Mouse (Mus musculus) lung, embryonic 14.5 days (tissue): ENCODE results near the gene Pde4a. TPM values are rescaled to one million over a fixed set of nuclear protein-coding genes. Genes with fewer than 3 reads are reported as not detected.
A peak's percentile ranks its signal among the peaks of the same experiment; 100 is the strongest.

Experiments
- ATAC-seq: fragments of 200-750 bp; cut with Nextera tagmentation; 2 replicates; pipeline ENCODE4 v1.8.0; 2017; ENCODE audit warnings: mild to moderate bottlenecking, moderate TSS enrichment, moderate library complexity; ENCODE audit not compliant: insufficient read depth
- DNase-seq: peaks from one replicate; pipeline ENCODE4 v3.0.0-alpha.2; 2015
- H3K27ac ChIP-seq: fragments of 300-500 bp; sonication (generic); 2 replicates; pipeline ENCODE4 v1.5.1; 2014; ENCODE audit warnings: low read depth, mild to moderate bottlenecking, moderate library complexity
- H3K27me3 ChIP-seq: fragments of 300-500 bp; sonication (generic); 2 replicates; pipeline ENCODE4 v1.6.1; 2014; ENCODE audit warnings: low read length, control low read depth; ENCODE audit not compliant: insufficient read depth
- H3K36me3 ChIP-seq: fragments of 300-500 bp; sonication (generic); 2 replicates; pipeline ENCODE4 v1.6.1; 2014; ENCODE audit warnings: control low read depth; ENCODE audit not compliant: insufficient read depth
- H3K4me1 ChIP-seq: fragments of 300-500 bp; sonication (generic); 2 replicates; pipeline ENCODE4 v1.6.1; 2014; ENCODE audit warnings: antibody characterized with exemption, control low read depth; ENCODE audit not compliant: insufficient read depth
- H3K4me2 ChIP-seq: fragments of 300-500 bp; sonication (generic); 2 replicates; pipeline ENCODE4 v1.6.1; 2014; ENCODE audit warnings: mild to moderate bottlenecking
- H3K4me3 ChIP-seq: fragments of 300-500 bp; sonication (generic); 2 replicates; pipeline ENCODE4 v1.5.1; 2014; ENCODE audit warnings: low read depth, low read length
- H3K9ac ChIP-seq: fragments of 300-500 bp; sonication (generic); 2 replicates; pipeline ENCODE4 v1.6.1; 2014
- H3K9me3 ChIP-seq: fragments of 300-500 bp; sonication (generic); 2 replicates; pipeline ENCODE4 v1.6.1; 2016; ENCODE audit warnings: low read depth, low read length, control low read depth
- CTCF ChIP-seq: IDR thresholded peaks from 2 replicates; pipeline ENCODE4 v1.5.1; 2016; ENCODE audit warnings: antibody characterized with exemption, low read depth
- WGBS: fragments of 180-500 bp; shearing (Covaris S2); extraction: QIAGEN DNeasy Blood & Tissue Kit; methylation state at CpG from one replicate; pipeline ENCODE4 v1.1.7; 2014; 5-methylcytosine and 5-hydroxymethylcytosine counted together
- polyA plus RNA-seq: library from polyadenylated mRNA; unstranded; fragments of >200 nt; fragmentation: Nextera tagmentation; extraction: Ambion mirVana; gene quantifications from 2 replicates; pipeline ENCODE4 v1.2.1, GENCODE M21; 2014

The Pde4a gene
- polyA plus RNA-seq, 1 experiment from 2014 or later = 8.4 TPM

GRCm38 (mm10) chr9:21136401-21136800, 29.1 kb upstream of the Pde4a start:
- DNase-seq = no peak
- Histone ChIP-seq H3K9ac (no peak overlapping the region), H3K9me3 (no peaks in the 10 kb centered on the region), H3K27me3 (no peaks in the 10 kb centered on the region), H3K4me3 (no peak overlapping the region), H3K27ac (no peak overlapping the region), H3K4me2 (no peak overlapping the region), H3K36me3 (peaks cover 42% of the 10 kb centered on the region), H3K4me1 (no peaks in the 10 kb centered on the region)
- ATAC-seq = no peak
- 78% methylated on average over 6 of the region's 6 CpGs for WGBS
- no peak for TF ChIP-seq CTCF

- peaks cover 50% of the 10 kb centered on the region for H3K36me3 ChIP-seq
- ATAC-seq (no peak), DNase-seq (peak; percentile 85)
- TF ChIP-seq CTCF = peak; percentile 80
- H3K27ac ChIP-seq = no peak overlapping the region
- H3K9me3 ChIP-seq = no peaks in the 10 kb centered on the region
- H3K4me3 ChIP-seq = no peak overlapping the region
- H3K4me2 ChIP-seq = no peak overlapping the region
- WGBS = 60% methylated on average over 3 of the region's 3 CpGs
- no peak overlapping the region for H3K9ac ChIP-seq
- H3K27me3 ChIP-seq = no peaks in the 10 kb centered on the region
- no peaks in the 10 kb centered on the region for H3K4me1 ChIP-seq
Measured at GRCm38 (mm10) chr9:21137229-21137628, 28.3 kb upstream of the Pde4a start.

GRCm38 (mm10) chr9:21138386-21138785, 27.1 kb upstream of the Pde4a start:
- no peaks in the 10 kb centered on the region for H3K4me1 ChIP-seq
- DNase-seq (no peak), ATAC-seq (no peak)
- no peaks in the 10 kb centered on the region for H3K27me3 ChIP-seq
- no peak for TF ChIP-seq CTCF
- H3K27ac ChIP-seq = no peak overlapping the region
- no peak overlapping the region for H3K4me2 ChIP-seq
- no peak overlapping the region for H3K4me3 ChIP-seq
- 78% methylated on average over 4 of the region's 4 CpGs for WGBS
- no peak overlapping the region for H3K9ac ChIP-seq
- peaks cover 62% of the 10 kb centered on the region for H3K36me3 ChIP-seq
- H3K9me3 ChIP-seq = no peaks in the 10 kb centered on the region

GRCm38 (mm10) chr9:21141922-21142321, 23.6 kb upstream of the Pde4a start:
- H3K27ac ChIP-seq = no peak overlapping the region
- DNase-seq (no peak), ATAC-seq (no peak)
- no peak overlapping the region for H3K4me2 ChIP-seq
- H3K27me3 ChIP-seq = no peaks in the 10 kb centered on the region
- peaks cover 88% of the 10 kb centered on the region for H3K36me3 ChIP-seq
- no peak overlapping the region for H3K4me3 ChIP-seq
- H3K9me3 ChIP-seq = no peaks in the 10 kb centered on the region
- no peak overlapping the region for H3K9ac ChIP-seq
- 88% methylated on average over 14 of the region's 14 CpGs for WGBS
- no peak for TF ChIP-seq CTCF
- no peaks in the 10 kb centered on the region; the same call in 1 of the 2 replicates for H3K4me1 ChIP-seq

GRCm38 (mm10) chr9:21144361-21144760, 21.2 kb upstream of the Pde4a start:
- H3K9me3 ChIP-seq = no peaks in the 10 kb centered on the region
- DNase-seq (no peak), ATAC-seq (no peak)
- TF ChIP-seq CTCF = no peak
- H3K4me3 ChIP-seq = no peak overlapping the region
- H3K27me3 ChIP-seq = no peaks in the 10 kb centered on the region
- no peak overlapping the region for H3K27ac ChIP-seq
- peaks cover 67% of the 10 kb centered on the region for H3K36me3 ChIP-seq
- H3K9ac ChIP-seq = no peak overlapping the region
- WGBS = 91% methylated on average over 3 of the region's 3 CpGs
- H3K4me2 ChIP-seq = no peak overlapping the region
- H3K4me1 ChIP-seq = peaks cover 7% of the 10 kb centered on the region; the same call in 1 of the 2 replicates

GRCm38 (mm10) chr9:21145431-21145830, 20.1 kb upstream of the Pde4a start:
- Histone ChIP-seq H3K36me3 (peaks cover 56% of the 10 kb centered on the region), H3K27me3 (no peaks in the 10 kb centered on the region), H3K9ac (no peak overlapping the region), H3K9me3 (no peaks in the 10 kb centered on the region), H3K4me3 (no peak overlapping the region), H3K4me1 (peaks cover 7% of the 10 kb centered on the region; the same call in 1 of the 2 replicates), H3K4me2 (no peak overlapping the region), H3K27ac (no peak overlapping the region)
- TF ChIP-seq CTCF = no peak
- no peak for ATAC-seq
- 82% methylated on average over 4 of the region's 4 CpGs for whole genome bisulfite sequencing
- DNase-seq = no peak

GRCm38 (mm10) chr9:21146722-21147121, 18.8 kb upstream of the Pde4a start:
- Histone ChIP-seq H3K4me1 (peaks cover 7% of the 10 kb centered on the region; the same call in 1 of the 2 replicates), H3K4me3 (peak overlapping the region; percentile 15), H3K4me2 (peak overlapping the region; percentile 97), H3K27me3 (no peaks in the 10 kb centered on the region), H3K9me3 (no peaks in the 10 kb centered on the region), H3K36me3 (peaks cover 43% of the 10 kb centered on the region), H3K27ac (no peak overlapping the region), H3K9ac (peak overlapping the region; percentile 37; the same call in 1 of the 2 replicates)
- WGBS = 36% methylated on average over 10 of the region's 10 CpGs
- ATAC-seq (no peak; the same call in 1 of the 2 replicates), DNase-seq (peak; percentile 74)
- no peak for TF ChIP-seq CTCF

- no peaks in the 10 kb centered on the region for H3K9me3 ChIP-seq
- no peak for DNase-seq
- TF ChIP-seq CTCF = no peak
- peak overlapping the region; percentile 97 for H3K4me2 ChIP-seq
- H3K27me3 ChIP-seq = no peaks in the 10 kb centered on the region
- H3K4me3 ChIP-seq = peak overlapping the region; percentile 82
- H3K9ac ChIP-seq = peak overlapping the region; percentile 83
- H3K4me1 ChIP-seq = peaks cover 13% of the 10 kb centered on the region
- peaks cover 26% of the 10 kb centered on the region for H3K36me3 ChIP-seq
- H3K27ac ChIP-seq = no peak overlapping the region
- ATAC-seq = no peak
Measured at GRCm38 (mm10) chr9:21148427-21148826, 17.1 kb upstream of the Pde4a start.
